Mouse (Mus musculus) urinary bladder, postnatal 25 days (tissue): ENCODE results near the gene Bmp5.
"Not testable (repeated sequence)": the region's sequence is repeated elsewhere in the genome, so short reads cannot be mapped to it uniquely, and the experiment has no call there.

ENCODE experiments used
- DNase-seq: peaks from one replicate; pipeline ENCODE4 v3.0.0; 2022; ENCODE audit warnings: low spot score

The Bmp5 gene

GRCm38 (mm10) chr9:75775129-75775845 is at the start of gene Bmp5:
Bmp5 (plus strand) TSS chr9:75775364.
- no peak for DNase-seq

GRCm38 (mm10) chr9:75760075-75760474 is 15.1 kb upstream of the Bmp5 start:
- DNase-seq = peak; percentile 12

GRCm38 (mm10) chr9:75761567-75761966 is 13.6 kb upstream of the Bmp5 start:
- no peak for DNase-seq

DNA sequence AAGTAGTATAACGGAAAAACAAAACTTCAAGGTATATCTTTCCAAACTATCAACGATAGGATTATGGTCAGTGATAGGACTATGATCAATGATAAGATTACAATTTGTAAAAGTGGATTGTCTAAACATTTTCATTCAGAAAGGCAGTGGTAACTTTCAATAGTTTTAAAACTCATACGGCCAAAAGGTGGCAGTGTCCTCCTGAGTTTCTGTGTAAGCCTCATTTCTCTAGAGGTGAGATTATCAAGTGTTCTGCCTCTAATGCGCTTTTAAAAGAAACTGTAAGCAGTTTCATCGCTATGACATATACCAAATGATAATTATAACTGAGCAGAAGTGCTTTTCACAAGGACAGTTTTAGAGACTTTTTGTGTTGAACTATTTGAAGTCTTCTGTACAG is 12.7 kb upstream of the Bmp5 start:
- no peak for DNase-seq

DNA sequence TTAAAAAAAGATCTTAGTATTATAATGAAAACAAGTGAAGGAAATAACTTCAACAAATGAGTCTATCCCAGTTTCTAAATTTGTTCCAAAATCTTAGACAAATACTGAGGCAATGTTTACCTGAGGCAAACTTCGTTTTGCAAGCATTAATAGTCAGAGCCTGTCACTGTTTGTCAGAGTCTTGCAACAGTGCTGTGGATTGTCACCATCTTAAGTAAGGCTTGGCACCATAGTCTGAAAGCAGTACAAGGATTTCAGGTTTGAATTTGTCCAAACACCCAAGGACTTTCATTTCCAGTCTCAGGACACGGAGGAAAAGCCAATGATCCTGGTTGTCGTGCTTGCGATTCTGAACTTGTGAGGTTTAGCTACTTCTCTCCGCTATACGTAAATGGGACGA is 10.4 kb upstream of the Bmp5 start:
- DNase-seq = no peak

DNA sequence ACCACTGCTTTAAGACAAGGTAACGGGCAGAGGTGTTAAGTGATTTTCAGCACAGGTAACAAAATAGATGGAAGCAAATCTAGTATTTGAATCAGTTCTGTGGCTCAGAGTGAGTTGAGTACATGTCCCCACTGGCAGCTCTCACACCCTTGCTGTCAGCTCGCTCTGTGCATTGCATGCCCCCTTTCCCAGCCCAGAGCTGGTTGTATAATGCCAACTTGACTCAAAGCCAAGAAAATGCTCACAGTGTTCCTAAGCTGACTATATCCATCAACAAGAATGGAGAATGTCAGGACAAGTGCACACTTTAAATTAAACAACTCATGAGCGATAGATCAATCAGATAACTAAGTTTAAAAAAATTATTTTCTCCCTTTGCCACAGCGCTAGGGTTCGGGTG is 8.6 kb upstream of the Bmp5 start:
- DNase-seq = no peak

- no peak for DNase-seq
Measured at GRCm38 (mm10) chr9:75769042-75769441, 6.1 kb upstream of the Bmp5 start.

DNA sequence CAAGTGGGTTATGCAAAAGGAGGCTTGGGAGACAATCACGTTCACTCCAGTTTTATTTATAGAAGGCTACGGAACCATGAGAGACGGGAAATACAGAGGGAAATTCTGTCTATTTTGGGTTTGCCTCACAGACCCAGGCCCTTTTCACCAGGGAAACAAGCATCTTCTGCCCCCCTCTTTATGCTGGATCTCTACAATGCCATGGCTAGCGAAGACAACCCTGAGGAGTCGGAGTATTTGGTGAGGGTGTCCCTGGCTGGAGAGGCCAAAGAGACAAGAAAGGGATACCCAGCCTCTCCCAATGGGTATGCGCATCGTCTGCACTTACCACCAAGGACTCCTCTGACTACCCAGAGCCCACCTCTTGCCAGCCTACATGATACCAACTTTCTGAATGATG is 989 bp downstream of the Bmp5 start:
- DNase-seq = no peak

DNA sequence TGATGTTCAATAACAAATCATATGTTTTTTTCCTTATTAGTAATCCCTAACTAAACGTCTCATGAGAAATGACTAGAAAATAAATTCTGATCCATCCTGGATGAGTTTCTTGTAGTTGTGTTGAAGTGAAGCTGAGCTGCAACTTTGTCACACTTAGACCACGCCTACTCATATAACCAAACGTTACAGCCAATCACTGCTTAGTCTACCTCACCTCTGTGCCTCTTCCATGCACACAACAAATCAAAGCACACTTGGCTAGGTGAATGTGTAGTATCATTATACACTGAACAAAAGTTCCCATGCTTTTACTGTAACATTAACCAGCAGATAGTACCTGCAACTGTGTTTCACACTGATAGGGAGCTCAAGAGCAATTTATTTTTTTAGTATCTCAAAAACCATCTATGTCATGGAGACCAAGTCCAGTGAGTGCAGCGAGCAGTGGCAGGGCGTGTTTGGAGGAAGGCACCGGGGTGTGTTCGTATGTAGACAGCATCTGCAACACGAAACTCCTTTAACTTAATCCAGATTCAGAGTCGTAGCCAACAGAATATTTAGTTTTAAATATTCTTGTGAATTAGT is 3.7 kb downstream of the Bmp5 start:
- no peak for DNase-seq

- DNase-seq = no peak
Measured at GRCm38 (mm10) chr9:75780558-75781276, 5.6 kb downstream of the Bmp5 start.

GRCm38 (mm10) chr9:75781600-75781999 is 6.4 kb downstream of the Bmp5 start:
- DNase-seq = no peak

DNA sequence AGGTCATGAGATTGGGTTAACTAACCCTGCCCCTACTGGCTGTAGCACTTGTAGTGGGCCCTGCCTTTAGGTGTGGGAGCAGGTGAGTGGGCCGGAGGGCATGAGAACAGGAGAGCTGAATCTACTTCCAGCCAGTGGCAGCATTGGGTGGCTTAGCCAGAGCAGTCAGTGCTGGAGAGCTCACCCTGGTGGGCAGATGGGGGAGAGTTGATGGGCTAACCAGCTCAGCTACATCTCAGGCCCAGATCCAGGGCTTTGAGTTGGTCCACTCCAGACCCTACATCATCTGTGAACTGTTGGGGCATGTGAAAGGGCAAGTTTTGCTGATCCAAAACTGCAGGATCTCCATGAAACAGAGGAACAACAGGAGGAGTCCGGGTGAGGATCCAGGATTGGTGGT is 8.4 kb downstream of the Bmp5 start:
- no peak for DNase-seq

- no peak for DNase-seq
Measured at GRCm38 (mm10) chr9:75785959-75786358, 10.8 kb downstream of the Bmp5 start.

DNA sequence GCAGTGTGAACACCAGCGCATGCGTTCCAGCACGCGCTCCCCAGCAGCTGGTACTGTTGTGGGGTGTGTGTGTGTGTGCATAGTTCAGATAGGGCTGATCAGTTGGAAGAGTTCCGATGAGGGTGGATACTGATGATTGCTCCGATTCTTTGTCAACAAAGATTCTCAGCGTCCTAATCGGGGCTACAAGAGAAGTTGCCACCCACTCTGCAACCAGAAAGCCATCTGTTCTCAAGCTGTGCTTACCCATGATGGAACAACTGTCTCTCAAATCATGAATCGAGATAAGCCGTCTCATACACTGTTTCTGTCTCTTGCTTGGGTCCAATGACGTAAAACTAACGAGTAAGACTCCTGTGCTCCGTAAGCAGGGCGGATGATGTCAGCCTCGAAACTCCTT is 12.0 kb downstream of the Bmp5 start:
- DNase-seq = no peak

DNA sequence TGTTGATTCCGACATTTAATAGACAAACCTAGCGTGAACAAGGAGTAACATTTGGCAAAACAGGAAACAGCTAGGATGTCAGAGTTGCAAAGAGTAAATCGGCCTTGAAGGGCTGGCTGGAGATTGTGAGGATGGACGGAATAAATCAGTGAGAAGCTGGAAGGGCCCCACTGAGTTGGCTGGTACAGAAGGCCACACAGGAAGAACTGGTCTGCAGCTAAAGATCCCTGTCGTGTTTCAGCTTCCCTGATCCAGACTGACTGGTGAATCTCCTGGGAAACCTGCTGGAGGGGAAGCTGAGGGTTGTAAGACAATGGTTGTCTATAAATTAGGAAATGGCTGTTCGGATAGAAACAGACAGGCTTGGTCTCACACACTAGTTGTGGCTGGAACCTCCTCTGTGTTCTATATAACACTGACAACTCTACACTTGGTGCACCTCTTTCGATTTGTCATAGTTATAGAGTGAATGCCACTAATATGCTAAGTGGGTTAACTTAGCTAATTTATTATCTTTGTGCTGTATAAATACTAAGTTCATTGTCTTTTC is 14.8 kb downstream of the Bmp5 start:
- DNase-seq = no peak

DNA sequence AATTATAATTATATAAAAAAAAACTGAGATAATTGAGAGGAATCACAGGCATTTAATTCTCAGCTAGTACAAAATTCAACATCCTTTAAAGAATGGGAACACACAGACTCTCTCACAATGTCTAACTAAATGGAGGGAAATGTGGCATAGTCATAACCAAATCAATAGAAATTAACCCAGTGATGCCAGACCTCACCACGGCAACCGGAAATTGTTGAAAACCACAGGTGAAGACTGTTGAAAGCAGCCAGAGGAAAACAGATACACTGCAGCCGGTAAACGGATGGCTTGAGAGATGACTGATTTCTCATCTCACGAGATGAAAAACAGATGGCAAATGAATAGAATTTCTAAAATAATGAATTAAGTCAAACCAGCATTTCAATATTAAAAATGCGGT is 29.8 kb downstream of the Bmp5 start:
- no peak for DNase-seq

DNA sequence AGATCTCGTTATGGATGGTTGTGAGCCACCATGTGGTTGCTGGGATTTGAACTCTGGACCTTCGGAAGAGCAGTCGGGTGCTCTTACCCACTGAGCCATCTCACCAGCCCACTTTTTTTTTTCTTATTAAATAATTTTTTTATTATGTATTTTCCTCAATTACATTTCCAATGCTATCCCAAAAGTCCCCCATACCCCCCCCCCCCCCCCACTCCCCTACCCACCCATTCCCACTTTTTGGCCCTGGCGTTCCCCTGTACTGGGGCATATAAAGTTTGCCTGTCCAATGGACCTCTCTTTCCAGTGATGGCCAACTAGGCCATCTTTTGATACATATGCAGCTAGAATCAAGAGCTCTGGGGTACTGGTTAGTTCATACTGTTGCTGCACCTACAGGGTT is 33.0 kb downstream of the Bmp5 start:
- not testable (repeated sequence) for DNase-seq

DNA sequence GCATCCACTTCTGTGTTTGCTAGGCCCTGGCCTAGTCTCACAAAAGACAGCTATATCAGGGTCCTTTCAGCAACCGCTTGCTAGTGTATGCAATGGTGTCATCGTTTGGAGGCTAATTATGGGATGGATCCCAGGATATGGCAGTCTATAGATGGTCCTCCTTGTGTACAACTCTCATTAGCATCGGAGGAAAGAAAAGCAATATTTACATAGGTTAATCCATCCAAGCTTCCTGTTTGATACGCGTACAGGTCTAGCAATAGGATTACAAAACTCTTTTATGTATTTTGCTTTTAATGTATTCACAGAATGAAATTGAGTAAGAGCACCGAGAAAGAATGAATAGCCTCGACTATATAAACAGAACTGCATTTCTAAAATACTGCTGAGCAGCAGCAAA is 33.5 kb downstream of the Bmp5 start:
- no peak for DNase-seq

DNA sequence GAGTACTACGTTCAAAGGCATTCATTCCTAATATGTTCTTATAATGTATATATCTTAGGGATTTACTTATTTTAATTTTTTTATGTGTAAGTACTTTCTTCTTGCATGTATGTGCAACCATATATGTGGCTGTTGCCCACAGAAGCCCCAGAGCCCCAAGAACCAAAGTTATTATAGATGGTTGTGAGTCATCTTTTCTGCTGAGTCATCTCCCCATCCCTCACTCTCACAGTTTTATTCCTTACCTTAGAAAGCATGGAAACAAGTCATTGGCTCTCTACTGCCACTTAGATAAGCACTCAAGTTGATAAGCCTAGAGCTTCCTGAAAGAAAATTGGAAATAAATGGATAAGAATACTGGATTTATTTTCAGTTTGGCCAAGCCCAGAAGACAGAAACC is 40.0 kb downstream of the Bmp5 start:
- DNase-seq = no peak

DNA sequence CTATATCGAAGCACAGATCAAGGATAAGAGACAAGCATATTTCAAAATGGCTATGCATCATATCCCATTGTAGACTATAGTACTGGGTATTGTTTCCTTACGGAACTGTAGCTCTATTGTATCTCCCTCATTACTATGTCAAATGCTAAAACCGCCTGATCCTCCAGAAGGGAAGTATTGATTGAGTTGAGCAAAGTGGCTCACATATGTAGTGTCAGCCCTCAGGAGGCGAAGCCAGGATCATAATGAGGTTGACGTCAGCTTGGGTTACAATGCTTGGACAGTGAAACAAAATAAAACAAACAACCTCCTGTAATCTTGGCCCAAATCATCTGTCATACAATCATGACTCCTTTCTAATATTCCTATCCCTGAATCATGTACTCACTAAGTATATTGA is 43.2 kb downstream of the Bmp5 start:
- DNase-seq = no peak

DNA sequence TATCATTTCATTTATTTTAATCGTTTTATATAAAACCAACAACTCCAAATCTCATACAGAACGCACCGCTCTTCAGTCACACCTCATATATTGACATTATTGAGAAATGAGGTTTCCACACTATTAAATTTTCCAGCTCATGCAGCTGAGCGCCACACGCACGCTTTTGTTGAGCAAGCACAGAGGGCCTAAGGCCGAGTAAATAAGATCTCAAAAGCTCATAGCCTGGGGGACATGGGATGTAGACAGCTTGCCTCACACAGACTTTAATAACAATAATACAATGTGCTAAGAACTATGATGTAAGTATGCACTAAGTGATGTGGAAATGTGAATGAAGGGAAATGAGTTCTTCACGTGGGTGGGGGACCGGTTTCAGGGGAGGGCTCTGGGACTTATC is 57.3 kb downstream of the Bmp5 start:
- DNase-seq = no peak

- DNase-seq = no peak
Measured at GRCm38 (mm10) chr9:75833189-75833732, 58.1 kb downstream of the Bmp5 start.

GRCm38 (mm10) chr9:75839450-75839849 is 64.3 kb downstream of the Bmp5 start:
- no peak for DNase-seq
